Mouse (Mus musculus): ENCODE results near the gene Neurod2. TPM values are rescaled to one million over a fixed set of nuclear protein-coding genes. Genes with fewer than 3 reads are reported as not detected.

The Neurod2 gene
- polyA plus RNA-seq (2014; fragmentation: Nextera tagmentation; extraction: Ambion mirVana), result 0.07 and 0.13 TPM in 2 replicates

GRCm38 (mm10) chr11:98329081-98329959 lies at the start of gene Neurod2:
Neurod2 (minus strand) TSS chr11:98329648.
- Histone ChIP-seq H3K36me3 (ENCODE audit: control insufficient read depth, insufficient read depth, low read length) (no peaks in the 10 kb centered on the region), H3K27me3 (ENCODE audit: control insufficient read depth, insufficient read depth, low read length) (peaks cover 97% of the 10 kb centered on the region), H3K4me3 (ENCODE audit: low read depth, low read length) (peak within 1 kb of the TSS; percentile 29), H3K27ac (ENCODE audit: low read depth, low read length) (no peak within 1 kb of the TSS), H3K9ac (ENCODE audit: low read depth, low read length) (no peak within 1 kb of the TSS), H3K9me3 (replicated peaks; ENCODE audit: control insufficient read depth, low read length) (no peaks in the 10 kb centered on the region), H3K4me1 (ENCODE audit: control insufficient read depth, insufficient read depth, low read length) (peaks cover 23% of the 10 kb centered on the region), H3K4me2 (peak within 1 kb of the TSS; percentile 55)
- 2% methylated on average over 38 of the region's 38 CpGs for WGBS (ENCODE audit: insufficient replicate concordance)
- no peak for ATAC-seq (replicated peaks; ENCODE audit: insufficient number of reproducible peaks, low FRiP score, low TSS enrichment)

GRCm38 (mm10) chr11:98377787-98378186 lies 48.3 kb upstream of the Neurod2 start:
- H3K36me3 ChIP-seq (ENCODE audit: control insufficient read depth, insufficient read depth, low read length), result peaks cover 19% of the 10 kb centered on the region
- no peaks in the 10 kb centered on the region for H3K27me3 ChIP-seq (ENCODE audit: control insufficient read depth, insufficient read depth, low read length)
- ATAC-seq (replicated peaks; ENCODE audit: insufficient number of reproducible peaks, low FRiP score, low TSS enrichment), result no peak
- H3K4me1 ChIP-seq (ENCODE audit: control insufficient read depth, insufficient read depth, low read length), result peaks cover 51% of the 10 kb centered on the region
- H3K27ac ChIP-seq (ENCODE audit: low read depth, low read length), result no peak overlapping the region
- no peaks in the 10 kb centered on the region for H3K9me3 ChIP-seq (replicated peaks; ENCODE audit: control insufficient read depth, low read length)
- H3K4me3 ChIP-seq (ENCODE audit: low read depth, low read length), result no peak overlapping the region
- H3K4me2 ChIP-seq, result no peak overlapping the region
- no peak overlapping the region for H3K9ac ChIP-seq (ENCODE audit: low read depth, low read length)
- WGBS (ENCODE audit: insufficient replicate concordance), result 67% methylated on average over 11 of the region's 11 CpGs

- H3K27me3 ChIP-seq (ENCODE audit: control insufficient read depth, insufficient read depth, low read length), result no peaks in the 10 kb centered on the region
- peaks cover 19% of the 10 kb centered on the region for H3K36me3 ChIP-seq (ENCODE audit: control insufficient read depth, insufficient read depth, low read length)
- H3K9ac ChIP-seq (ENCODE audit: low read depth, low read length), result no peak overlapping the region
- H3K4me2 ChIP-seq, result no peak overlapping the region
- H3K4me1 ChIP-seq (ENCODE audit: control insufficient read depth, insufficient read depth, low read length), result peaks cover 59% of the 10 kb centered on the region
- no peak overlapping the region for H3K4me3 ChIP-seq (ENCODE audit: low read depth, low read length)
- no peak for ATAC-seq (replicated peaks; ENCODE audit: insufficient number of reproducible peaks, low FRiP score, low TSS enrichment)
- H3K9me3 ChIP-seq (replicated peaks; ENCODE audit: control insufficient read depth, low read length), result no peaks in the 10 kb centered on the region
- 57% methylated on average over 5 of the region's 5 CpGs for WGBS (ENCODE audit: insufficient replicate concordance)
- no peak overlapping the region for H3K27ac ChIP-seq (ENCODE audit: low read depth, low read length)
Measured at GRCm38 (mm10) chr11:98376756-98377155, 47.3 kb upstream of the Neurod2 start.

- peaks cover 19% of the 10 kb centered on the region for H3K36me3 ChIP-seq (ENCODE audit: control insufficient read depth, insufficient read depth, low read length)
- H3K9me3 ChIP-seq (replicated peaks; ENCODE audit: control insufficient read depth, low read length), result no peaks in the 10 kb centered on the region
- no peak overlapping the region for H3K4me3 ChIP-seq (ENCODE audit: low read depth, low read length)
- no peaks in the 10 kb centered on the region for H3K27me3 ChIP-seq (ENCODE audit: control insufficient read depth, insufficient read depth, low read length)
- ATAC-seq (replicated peaks; ENCODE audit: insufficient number of reproducible peaks, low FRiP score, low TSS enrichment), result 0 out of 2 replicates have a peak, but pooled peaks have one; percentile 21
- WGBS (ENCODE audit: insufficient replicate concordance), result 44% methylated on average over 8 of the region's 8 CpGs
- H3K9ac ChIP-seq (ENCODE audit: low read depth, low read length), result 0 out of 2 replicates have a peak overlapping the region, but pooled peaks have one; percentile 3
- peak overlapping the region; percentile 80 for H3K27ac ChIP-seq (ENCODE audit: low read depth, low read length)
- peak overlapping the region; percentile 32 for H3K4me2 ChIP-seq
- peaks cover 74% of the 10 kb centered on the region for H3K4me1 ChIP-seq (ENCODE audit: control insufficient read depth, insufficient read depth, low read length)
Measured at GRCm38 (mm10) chr11:98374266-98374665, 44.8 kb upstream of the Neurod2 start.

GRCm38 (mm10) chr11:98373244-98373643 lies 43.8 kb upstream of the Neurod2 start:
- Histone ChIP-seq H3K4me1 (ENCODE audit: control insufficient read depth, insufficient read depth, low read length) (peaks cover 73% of the 10 kb centered on the region), H3K27ac (ENCODE audit: low read depth, low read length) (0 out of 2 replicates have a peak overlapping the region, but pooled peaks have one; percentile 80), H3K4me2 (peak overlapping the region; percentile 46; the same call in 1 of the 2 replicates), H3K9ac (ENCODE audit: low read depth, low read length) (no peak overlapping the region), H3K36me3 (ENCODE audit: control insufficient read depth, insufficient read depth, low read length) (peaks cover 15% of the 10 kb centered on the region), H3K4me3 (ENCODE audit: low read depth, low read length) (no peak overlapping the region), H3K9me3 (replicated peaks; ENCODE audit: control insufficient read depth, low read length) (no peaks in the 10 kb centered on the region), H3K27me3 (ENCODE audit: control insufficient read depth, insufficient read depth, low read length) (no peaks in the 10 kb centered on the region)
- 80% methylated on average over 6 of the region's 6 CpGs for WGBS (ENCODE audit: insufficient replicate concordance)
- no peak for ATAC-seq (replicated peaks; ENCODE audit: insufficient number of reproducible peaks, low FRiP score, low TSS enrichment)

GRCm38 (mm10) chr11:98372406-98372805 lies 43.0 kb upstream of the Neurod2 start:
- Histone ChIP-seq H3K4me3 (ENCODE audit: low read depth, low read length) (peak overlapping the region; percentile 14), H3K36me3 (ENCODE audit: control insufficient read depth, insufficient read depth, low read length) (peaks cover 13% of the 10 kb centered on the region), H3K4me2 (peak overlapping the region; percentile 46), H3K4me1 (ENCODE audit: control insufficient read depth, insufficient read depth, low read length) (peaks cover 79% of the 10 kb centered on the region), H3K27ac (ENCODE audit: low read depth, low read length) (peak overlapping the region; percentile 37), H3K27me3 (ENCODE audit: control insufficient read depth, insufficient read depth, low read length) (no peaks in the 10 kb centered on the region), H3K9me3 (replicated peaks; ENCODE audit: control insufficient read depth, low read length) (no peaks in the 10 kb centered on the region), H3K9ac (ENCODE audit: low read depth, low read length) (no peak overlapping the region)
- 22% methylated on average over 2 of the region's 2 CpGs for WGBS (ENCODE audit: insufficient replicate concordance)
- ATAC-seq (replicated peaks; ENCODE audit: insufficient number of reproducible peaks, low FRiP score, low TSS enrichment), result no peak

GRCm38 (mm10) chr11:98371556-98372240 lies 42.2 kb upstream of the Neurod2 start:
- Histone ChIP-seq H3K4me2 (peak overlapping the region; percentile 46), H3K36me3 (ENCODE audit: control insufficient read depth, insufficient read depth, low read length) (peaks cover 7% of the 10 kb centered on the region), H3K9ac (ENCODE audit: low read depth, low read length) (peak overlapping the region; percentile 46; the same call in 1 of the 2 replicates), H3K27ac (ENCODE audit: low read depth, low read length) (peak overlapping the region; percentile 37), H3K9me3 (replicated peaks; ENCODE audit: control insufficient read depth, low read length) (no peaks in the 10 kb centered on the region), H3K27me3 (ENCODE audit: control insufficient read depth, insufficient read depth, low read length) (no peaks in the 10 kb centered on the region), H3K4me1 (ENCODE audit: control insufficient read depth, insufficient read depth, low read length) (peaks cover 77% of the 10 kb centered on the region), H3K4me3 (ENCODE audit: low read depth, low read length) (peak overlapping the region; percentile 18)
- WGBS (ENCODE audit: insufficient replicate concordance), result 33% methylated on average over 10 of the region's 10 CpGs
- ATAC-seq (replicated peaks; ENCODE audit: insufficient number of reproducible peaks, low FRiP score, low TSS enrichment), result no peak

- Histone ChIP-seq H3K9ac (ENCODE audit: low read depth, low read length) (peak overlapping the region; percentile 16; the same call in 1 of the 2 replicates), H3K27me3 (ENCODE audit: control insufficient read depth, insufficient read depth, low read length) (no peaks in the 10 kb centered on the region), H3K4me1 (ENCODE audit: control insufficient read depth, insufficient read depth, low read length) (peaks cover 81% of the 10 kb centered on the region), H3K36me3 (ENCODE audit: control insufficient read depth, insufficient read depth, low read length) (peaks cover 5% of the 10 kb centered on the region), H3K4me2 (no peak overlapping the region), H3K4me3 (ENCODE audit: low read depth, low read length) (no peak overlapping the region), H3K9me3 (replicated peaks; ENCODE audit: control insufficient read depth, low read length) (no peaks in the 10 kb centered on the region), H3K27ac (ENCODE audit: low read depth, low read length) (no peak overlapping the region)
- WGBS (ENCODE audit: insufficient replicate concordance), result 82% methylated on average over 2 of the region's 2 CpGs
- ATAC-seq (replicated peaks; ENCODE audit: insufficient number of reproducible peaks, low FRiP score, low TSS enrichment), result 0 out of 2 replicates have a peak, but pooled peaks have one; percentile 15
Measured at GRCm38 (mm10) chr11:98370588-98370987, 41.1 kb upstream of the Neurod2 start.

Data from heart, embryonic 11.5 days (tissue).